Comparison of ENCODE assay signal across 13 mouse cellular contexts in the genomic region with DNA sequence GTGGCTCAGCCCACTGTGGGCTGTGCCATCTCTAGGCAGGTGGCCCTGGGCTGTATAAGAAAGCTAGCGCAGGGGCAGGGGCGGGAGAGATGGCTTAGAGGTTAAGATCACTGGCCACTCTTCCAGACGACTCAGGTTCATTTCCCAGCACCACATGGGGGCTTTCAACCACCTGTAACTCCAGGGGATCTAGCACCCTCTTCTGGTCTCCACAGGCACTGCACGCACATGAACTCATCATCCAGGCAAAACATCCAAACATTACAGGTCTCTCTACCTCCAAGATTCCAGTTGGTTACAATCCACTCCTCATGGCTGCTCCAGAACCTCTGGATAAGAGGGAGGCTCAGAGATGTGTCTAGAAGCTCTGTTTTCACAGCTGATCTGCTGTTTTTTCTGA. TPM values are rescaled to one million over a fixed set of nuclear protein-coding genes. Genes with fewer than 3 reads are reported as not detected.
DNase-seq lines count a peak whose midpoint lies in the region; TF ChIP-seq lines count a peak whose summit lies in the region.
"Had no signal": no experiment of that assay in that cellular context is flagged by ENCODE, and none has a peak within 500 bp of the region (broad histone marks: within the 10 kb centered on the region; RNA-seq: fewer than 3 reads in every experiment).

No protein-coding gene starts in this region.

- TF ChIP-seq POLR2A in heart, adult 2 months (IDR thresholded peaks at IDR 0.05; ENCODE audit: insufficient read depth, low read depth, low read length) = no peak
- TF ChIP-seq POLR2A in spleen, adult 2 months (IDR thresholded peaks at IDR 0.05; ENCODE audit: low read depth, low read length) = no peak
- TF ChIP-seq POLR2A in brain, embryonic 14.5 days (IDR thresholded peaks at IDR 0.05; ENCODE audit: borderline replicate concordance, extremely low read depth, insufficient read depth, insufficient read length, poor library complexity, severe bottlenecking) = no peak

- 42% methylated on average over 4 of the region's 4 CpGs for WGBS in heart, adult 2 months
- 76% methylated on average over 4 of the region's 4 CpGs for WGBS in spleen, adult 2 months

- H3K4me1 ChIP-seq in heart, adult 2 months (ENCODE audit: control insufficient read depth, insufficient read depth, low read length) = no peaks in the 10 kb centered on the region
- H3K4me1 ChIP-seq in spleen, adult 2 months (ENCODE audit: control insufficient read depth, insufficient read depth, insufficient read length) = no peaks in the 10 kb centered on the region
- H3K4me1 ChIP-seq: hindbrain, embryonic 13.5 days; neural tube, embryonic 12.5 days had no signal

- intact Hi-C loops in heart, adult 2 months (cut with DNase I) = no loop called here
- intact Hi-C loops in heart, postnatal 25 days (cut with DNase I) = no loop called here

- H3K36me3 ChIP-seq in heart, adult 2 months (ENCODE audit: control insufficient read depth, insufficient read depth, low read length) = no peaks in the 10 kb centered on the region
- no peaks in the 10 kb centered on the region for H3K36me3 ChIP-seq in spleen, adult 2 months (ENCODE audit: control insufficient read depth, insufficient read depth, low read length)
- H3K36me3 ChIP-seq: hindbrain, embryonic 13.5 days; neural tube, embryonic 12.5 days had no signal

- H3K79me2 ChIP-seq in heart, adult 2 months (replicated peaks; ENCODE audit: control insufficient read depth, insufficient read depth, low read length) = no peaks in the 10 kb centered on the region

- H3K9ac ChIP-seq in heart, adult 2 months (ENCODE audit: low read depth, low read length) = no peak overlapping the region
- H3K9ac ChIP-seq: hindbrain, embryonic 13.5 days; neural tube, embryonic 12.5 days had no signal

- 0 out of 2 replicates have a peak, but pooled peaks cover 2% of the 10 kb centered on the region for H3K27me3 ChIP-seq in heart, adult 2 months (ENCODE audit: control insufficient read depth, insufficient read depth, low read length)
- peaks cover 3% of the 10 kb centered on the region for H3K27me3 ChIP-seq in spleen, adult 2 months (ENCODE audit: control insufficient read depth, insufficient read depth, low read length)

- H3K27ac ChIP-seq in heart, adult 2 months = no peak overlapping the region
- no peak overlapping the region for H3K27ac ChIP-seq in spleen, adult 2 months (ENCODE audit: insufficient read depth, low read length)
- H3K27ac ChIP-seq: hindbrain, embryonic 13.5 days; neural tube, embryonic 12.5 days had no signal

- TF ChIP-seq EP300 in heart, adult 2 months (IDR thresholded peaks at IDR 0.05; ENCODE audit: insufficient read depth, low read depth, low read length) = no peak

- DNase-seq in heart, adult 2 months = no peak
- DNase-seq in heart, postnatal 25 days (ENCODE audit: low spot score) = no peak
- no peak for DNase-seq in spleen, adult 2 months (ENCODE audit: low read depth in 1 of 2, low spot score in 2 of 2)
- DNase-seq in spleen, postnatal 36 days (ENCODE audit: low spot score in 2 of 2) = no peak
- no peak for DNase-seq in brain, embryonic 14.5 days (ENCODE audit: low read depth)
- DNase-seq in thymus, postnatal 25 days = peak; percentile 28
- DNase-seq in cerebellum, adult 11-12 months = no peak
- no peak for DNase-seq in gastrocnemius, adult 8-10 months (ENCODE audit: low spot score in 2 of 2)
- DNase-seq: gastrocnemius, postnatal 14 days had no signal

- peak; percentile 63 for TF ChIP-seq CTCF in heart, adult 2 months (IDR thresholded peaks at IDR 0.05)
- peak; percentile 38; the same call in 1 of the 2 replicates for TF ChIP-seq CTCF in spleen, adult 2 months (IDR thresholded peaks at IDR 0.05; ENCODE audit: extremely low read depth, insufficient read depth, insufficient read length, insufficient replicate concordance)
- peak; percentile 47; the same call in 1 of the 2 replicates for TF ChIP-seq CTCF in brain, embryonic 14.5 days (IDR thresholded peaks at IDR 0.05; ENCODE audit: borderline replicate concordance, extremely low read depth, insufficient read depth, insufficient read length)

- no peak overlapping the region for H3K4me3 ChIP-seq in heart, adult 2 months
- no peak overlapping the region for H3K4me3 ChIP-seq in spleen, adult 2 months (ENCODE audit: extremely low read depth, insufficient read depth, insufficient read length)
- H3K4me3 ChIP-seq: hindbrain, embryonic 13.5 days; neural tube, embryonic 12.5 days had no signal

RNA-seq across cellular contexts. Expression of gene Isl2, which starts 12.8 kb away (rescaled TPM):
- total RNA-seq in heart, adult 2 months (2021) = not detected
- 0.06 TPM in 1 of 2 replicates, not detected in the other for polyA plus RNA-seq in heart, adult 2 months (2012; rRNA removed)
- under 1 TPM in 1 of 2 experiments, not detected in 1; 0.26 TPM for total RNA-seq in heart, postnatal 25 days (2021)
- 0.09 and 0.21 TPM in 2 replicates for polyA plus RNA-seq in spleen, adult 2 months (2012; rRNA removed)
- 1.5 and 3.7 TPM in 2 replicates for polyA plus RNA-seq in brain, embryonic 14.5 days (2012; rRNA removed)
- under 1 TPM in 1 of 4 experiments, not detected in 3; 0.41 TPM for total RNA-seq in gastrocnemius, adult 8-10 months (2022)
- total RNA-seq: gastrocnemius, postnatal 14 days; layer of hippocampus, postnatal 10 days had no signal
- polyA plus RNA-seq: lung, embryonic 16.5 days had no signal

RNA-seq across cellular contexts. Expression of gene Etfa, which starts 13.7 kb away (rescaled TPM):
- total RNA-seq in heart, adult 2 months (2021) = 1,000 to 10,000 TPM in 1 of 2 experiments, 100 to 1,000 TPM in 1; 871 to 1,031 TPM
- polyA plus RNA-seq in heart, adult 2 months (2012; rRNA removed) = 289 and 479 TPM in 2 replicates
- 100 to 1,000 TPM; 846 to 861 TPM for total RNA-seq in heart, postnatal 25 days (2021)
- polyA plus RNA-seq in spleen, adult 2 months (2012; rRNA removed) = 15.2 and 15.9 TPM in 2 replicates
- polyA plus RNA-seq in brain, embryonic 14.5 days (2012; rRNA removed) = 36.0 and 36.7 TPM in 2 replicates
- 100 to 1,000 TPM; 216 to 259 (median 240) TPM for total RNA-seq in gastrocnemius, adult 8-10 months (2022)
